Mouse (Mus musculus) CH12.LX (cell line): ENCODE data around the gene Aaas. TPM values are rescaled to one million over a fixed set of nuclear protein-coding genes. Genes with fewer than 3 reads are reported as not detected.

Experiments
- DNase-seq: peaks from one replicate; pipeline ENCODE4 v3.0.0-alpha.2; 2013; ENCODE audit errors: extremely low read depth
- H3K27ac ChIP-seq: 2 replicates; pipeline ENCODE4 v1.5.1; 2012; ENCODE audit warnings: low read depth, mild to moderate bottlenecking, control low read depth, moderate library complexity; ENCODE audit not compliant: insufficient read depth
- H3K27me3 ChIP-seq: replicated peaks from 2 replicates; pipeline ENCODE3; 2012; ENCODE audit warnings: inconsistent platforms
- H3K36me3 ChIP-seq, 2 experiments: replicated peaks in 1 of 2; 2 replicates each; pipeline versions ENCODE3 to v1.6.1; 2012; ENCODE audit warnings: inconsistent platforms in 1 of 2, low read length in 1 of 2, mild to moderate bottlenecking in 1 of 2, mixed read lengths in 1 of 2, moderate library complexity in 1 of 2; ENCODE audit not compliant: control insufficient read depth in 1 of 2, insufficient read depth in 1 of 2
- H3K4me1 ChIP-seq, 2 experiments: 2 replicates each; pipeline ENCODE4 v1.6.1; 2012; ENCODE audit warnings: inconsistent platforms in 1 of 2, moderate library complexity in 1 of 2; ENCODE audit not compliant: insufficient read depth in 2 of 2, control insufficient read depth in 1 of 2
- H3K4me2 ChIP-seq: 2 replicates; pipeline ENCODE4 v1.6.1; 2012; ENCODE audit warnings: low read depth, mild to moderate bottlenecking, control low read depth; ENCODE audit not compliant: poor library complexity, insufficient read depth, severe bottlenecking
- H3K4me3 ChIP-seq, 3 experiments: fragments of 150-350 bp in 1 of 3; sonication (generic) in 1 of 3; replicated peaks in 1 of 3; 2 replicates each; pipeline versions ENCODE3 to v1.5.1; 2011 to 2012; ENCODE audit warnings: low read depth in 2 of 3, low read length in 2 of 3, mild to moderate bottlenecking in 2 of 3, moderate library complexity in 2 of 3, control low read depth in 1 of 3, improper control_type of control experiment in 1 of 3, inconsistent platforms in 1 of 3, mixed read lengths in 1 of 3; ENCODE audit not compliant: poor library complexity in 1 of 3
- H3K79me2 ChIP-seq: replicated peaks from 2 replicates; pipeline ENCODE4 v1.6.1; 2012; ENCODE audit warnings: mild to moderate bottlenecking, moderate library complexity; ENCODE audit not compliant: control insufficient read depth, poor library complexity, insufficient read depth, severe bottlenecking; ENCODE audit errors: extremely low read depth
- H3K9ac ChIP-seq: 2 replicates; pipeline ENCODE4 v1.6.1; 2012; ENCODE audit warnings: low read depth, mild to moderate bottlenecking, control low read depth, moderate library complexity; ENCODE audit not compliant: insufficient read depth
- H3K9me3 ChIP-seq: replicated peaks from 2 replicates; pipeline ENCODE3; 2012; ENCODE audit warnings: low read length, inconsistent platforms, mixed read lengths
- CTCF ChIP-seq, 2 experiments: IDR thresholded peaks in 1 of 2; conservative IDR thresholded peaks in 1 of 2; 2 replicates each; pipeline ENCODE4 v1.5.1; 2011 to 2012; ENCODE audit warnings: low read depth in 2 of 2, low read length in 2 of 2, improper control_type of control experiment in 1 of 2, inconsistent platforms in 1 of 2, mild to moderate bottlenecking in 1 of 2, moderate library complexity in 1 of 2
- ELF1 ChIP-seq: IDR thresholded peaks from 2 replicates; pipeline ENCODE4 v1.6.1; 2014; ENCODE audit warnings: low read depth, mild to moderate bottlenecking, inconsistent platforms, low read length, improper control_type of control experiment
- EP300 ChIP-seq: IDR thresholded peaks from 2 replicates; pipeline ENCODE4 v1.6.1; 2011; ENCODE audit warnings: low read length, improper control_type of control experiment
- ETS1 ChIP-seq: conservative IDR thresholded peaks from 2 replicates; pipeline ENCODE4 v1.6.1; 2012; ENCODE audit warnings: low read depth, mild to moderate bottlenecking, inconsistent platforms, low read length, improper control_type of control experiment, moderate library complexity
- GABPA ChIP-seq: IDR thresholded peaks from 2 replicates; pipeline ENCODE4 v1.6.1; 2012; ENCODE audit warnings: low read depth, low read length, improper control_type of control experiment, inconsistent platforms; ENCODE audit not compliant: insufficient replicate concordance
- IRF4 ChIP-seq: IDR thresholded peaks from 2 replicates; pipeline ENCODE4 v1.6.1; 2014; ENCODE audit warnings: low read depth, mild to moderate bottlenecking, inconsistent platforms, low read length, improper control_type of control experiment
- JUND ChIP-seq: conservative IDR thresholded peaks from 2 replicates; pipeline ENCODE4 v1.6.1; 2011; ENCODE audit warnings: low read depth, low read length, improper control_type of control experiment
- KAT2A ChIP-seq: IDR thresholded peaks from 2 replicates; pipeline ENCODE4 v1.6.1; 2012; ENCODE audit warnings: low read length, improper control_type of control experiment, inconsistent platforms; ENCODE audit not compliant: insufficient replicate concordance
- MEF2A ChIP-seq: IDR thresholded peaks from 2 replicates; pipeline ENCODE4 v1.6.1; 2014; ENCODE audit warnings: low read depth, mild to moderate bottlenecking, inconsistent platforms, low read length, improper control_type of control experiment, borderline replicate concordance
- MXI1 ChIP-seq: IDR thresholded peaks from 2 replicates; pipeline ENCODE4 v1.6.1; 2011; ENCODE audit warnings: mild to moderate bottlenecking, low read depth, low read length, improper control_type of control experiment
- MYC ChIP-seq: IDR thresholded peaks from 2 replicates; pipeline ENCODE4 v1.6.1; 2011; ENCODE audit warnings: low read depth, mild to moderate bottlenecking, improper control_type of control experiment, low read length
- PAX5 ChIP-seq: IDR thresholded peaks from 2 replicates; pipeline ENCODE4 v1.6.1; 2012; ENCODE audit warnings: low read length, inconsistent platforms, mixed read lengths
- POLR2AphosphoS2 ChIP-seq: IDR thresholded peaks from 2 replicates; pipeline ENCODE4 v1.6.1; 2011; ENCODE audit warnings: low read depth, low read length, improper control_type of control experiment
- TBP ChIP-seq: conservative IDR thresholded peaks from 2 replicates; pipeline ENCODE4 v1.6.1; 2011; ENCODE audit warnings: low read depth, low read length, improper control_type of control experiment
- TCF12 ChIP-seq: IDR thresholded peaks from 2 replicates; pipeline ENCODE4 v1.6.1; 2014; ENCODE audit warnings: low read depth, mild to moderate bottlenecking, inconsistent platforms, low read length, improper control_type of control experiment
- USF2 ChIP-seq: conservative IDR thresholded peaks from 2 replicates; pipeline ENCODE4 v1.6.1; 2011; ENCODE audit warnings: low read depth, low read length, improper control_type of control experiment
- ZKSCAN1 ChIP-seq: IDR thresholded peaks from 2 replicates; pipeline ENCODE4 v1.6.1; 2012; ENCODE audit warnings: low read depth, inconsistent platforms, low read length, improper control_type of control experiment, borderline replicate concordance
- dilution Hi-C: fragments of 300-500 bp; cut with MboI; formaldehyde crosslinking; loops from 2 replicates; pipeline ENCODE4 v1.14.3; 2020; ENCODE audit warnings: low sequenced_read_pairs; ENCODE audit not compliant: extremely low pct_unique_long_range_greater_than_20kb, extremely low pct_ligation_motif_present
- in situ Hi-C: fragments of 300-500 bp; cut with MboI; formaldehyde crosslinking; loops from 3 replicates; pipeline ENCODE4 v1.14.3; 2019; ENCODE audit warnings: low sequenced_read_pairs, low pct_ligation_motif_present, low pct_unique_long_range_greater_than_20kb, mixed read lengths
- polyA plus RNA-seq: library from polyadenylated mRNA; unstranded; fragments of >175 nt; gene quantifications from 2 replicates; pipeline ENCODE4 v1.2.1, GENCODE M21; 2012; ENCODE audit warnings: low read depth; ENCODE audit not compliant: insufficient read length
- total RNA-seq, 2 experiments: library from RNA; depleted of rRNA; stranded (reverse); fragments of 300-350 nt in 1 of 2; fragments of >200 nt in 1 of 2; gene quantifications; 2 replicates each; pipeline ENCODE4 v1.2.3; 2012 to 2014

Aaas gene
- total and polyA plus RNA-seq, 3 experiments, result 98.3 to 266 (median 126) TPM

DNA sequence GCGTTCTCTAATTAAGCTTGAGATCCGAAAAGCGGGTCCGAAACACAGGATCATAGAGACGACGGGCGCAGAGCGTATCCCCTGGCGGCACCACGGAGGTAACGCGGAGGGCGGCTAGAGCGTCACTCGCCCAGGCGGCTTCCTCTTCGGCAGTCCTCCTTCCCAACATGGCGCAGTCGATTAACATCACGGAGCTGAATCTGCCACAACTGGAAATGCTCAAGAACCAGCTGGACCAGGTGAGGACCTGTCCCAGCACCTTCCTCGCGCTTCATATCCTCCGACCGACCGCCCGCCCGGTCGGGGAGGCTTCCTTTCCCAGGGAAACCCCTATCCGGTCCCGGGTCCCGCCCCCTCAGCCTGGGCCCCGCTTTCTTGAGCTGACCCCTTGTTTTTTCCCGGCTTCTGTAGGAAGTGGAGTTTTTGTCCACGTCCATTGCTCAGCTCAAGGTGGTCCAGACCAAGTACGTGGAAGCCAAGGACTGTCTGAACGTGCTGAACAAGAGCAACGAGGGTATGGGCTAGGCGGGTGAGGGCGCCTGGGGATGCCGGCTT, 24.5 kb downstream of the Aaas start, which contains the start of gene Pfdn5 (continued):
- TF ChIP-seq IRF4 (peak; percentile 70; the same call in 1 of the 2 replicates), KAT2A (0 out of 2 replicates have a peak, but pooled peaks have one; percentile 70), JUND (no peak), GABPA (peak; percentile 71), PAX5 (no peak), ZKSCAN1 (no peak), MEF2A (peak; percentile 48; the same call in 1 of the 2 replicates), TCF12 (peak; percentile 96), MYC (no peak), USF2 (no peak), ELF1 (peak; percentile 84), TBP (peak; percentile 92), EP300 (no peak), MXI1 (0 out of 2 replicates have a peak, but pooled peaks have one; percentile 60)

DNA sequence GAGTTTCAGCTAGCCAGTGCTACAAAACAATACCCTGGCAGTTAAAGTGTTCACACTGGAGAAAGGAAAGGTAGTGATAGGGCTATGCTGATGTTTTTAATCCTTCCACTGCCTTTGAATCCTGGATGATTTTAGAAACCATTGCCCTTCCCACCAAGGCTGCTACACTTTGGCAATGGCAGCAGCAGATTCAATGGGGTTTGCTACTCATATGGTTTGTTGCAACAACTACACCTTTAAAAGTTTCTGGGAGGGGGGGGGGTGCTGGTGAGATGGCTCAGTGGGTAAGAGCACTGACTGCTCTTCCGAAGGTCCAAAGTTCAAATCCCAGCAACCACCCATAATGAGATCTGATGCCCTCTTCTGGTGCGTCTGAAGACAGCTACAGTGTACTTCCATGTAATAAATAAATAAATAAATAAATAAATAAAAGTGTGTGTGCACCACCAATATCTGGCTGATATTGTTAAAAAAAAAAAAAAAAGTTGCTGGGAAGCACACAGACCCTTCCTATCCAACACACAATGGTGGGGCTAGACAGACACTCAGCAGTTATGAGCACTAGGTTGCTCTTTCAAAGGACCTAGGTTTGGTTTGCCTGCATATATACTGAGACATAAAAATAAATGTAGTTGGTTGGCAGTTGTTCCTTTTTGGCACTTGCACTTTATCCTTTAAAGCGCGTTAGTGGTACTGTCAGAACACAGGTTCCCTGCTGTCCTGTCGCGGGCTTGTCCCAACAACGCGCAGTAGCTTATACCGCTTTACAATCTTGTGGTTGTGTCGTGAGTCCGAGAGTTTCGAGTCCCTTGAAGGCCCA, 25.7 kb downstream of the Aaas start:
- dilution Hi-C loops, result no loop called here
- in situ Hi-C loops, result no loop called here
- no peak for DNase-seq
- TF ChIP-seq TBP, result 0 out of 2 replicates have a peak, but pooled peaks have one; percentile 26
- TF ChIP-seq POLR2AphosphoS2, result 0 out of 2 replicates have a peak, but pooled peaks have one; percentile 4
- no peak for TF ChIP-seq EP300
- peak in 1 of 2 experiments; percentile 13; a peak in 1 of 4 replicates for TF ChIP-seq CTCF (conservative IDR thresholded peaks at IDR 0.05 in 1 of 2, IDR thresholded peaks at IDR 0.05 in 1 of 2; ENCODE audit: low read depth in 2 of 2, low read length in 2 of 2)
- TF ChIP-seq ETS1, result no peak
- Histone ChIP-seq H3K9me3 (no peaks in the 10 kb centered on the region), H3K27ac (0 out of 2 replicates have a peak overlapping the region, but pooled peaks have one; percentile 8), H3K9ac (peak overlapping the region; percentile 29; the same call in 1 of the 2 replicates), H3K79me2 (peaks cover 14% of the 10 kb centered on the region; the same call in 1 of the 2 replicates), H3K4me2 (peak overlapping the region; percentile 31), H3K27me3 (no peaks in the 10 kb centered on the region), H3K4me3 (peak overlapping the region; percentile 27 to 40 (median 28)), H3K36me3 (peaks cover 46 to 73% of the 10 kb centered on the region in 2 experiments), H3K4me1 (peaks cover 4 to 19% of the 10 kb centered on the region in 2 experiments; a peak in 3 of 4 replicates)
